Mouse (Mus musculus): ENCODE results near the gene Cacna2d2. TPM values are rescaled to one million over a fixed set of nuclear protein-coding genes. Genes with fewer than 3 reads are reported as not detected.

The Cacna2d2 gene
- 0.35 and 0.55 TPM in 2 replicates for polyA plus RNA-seq (2014; fragmentation: Nextera tagmentation; extraction: Ambion mirVana)

DNA sequence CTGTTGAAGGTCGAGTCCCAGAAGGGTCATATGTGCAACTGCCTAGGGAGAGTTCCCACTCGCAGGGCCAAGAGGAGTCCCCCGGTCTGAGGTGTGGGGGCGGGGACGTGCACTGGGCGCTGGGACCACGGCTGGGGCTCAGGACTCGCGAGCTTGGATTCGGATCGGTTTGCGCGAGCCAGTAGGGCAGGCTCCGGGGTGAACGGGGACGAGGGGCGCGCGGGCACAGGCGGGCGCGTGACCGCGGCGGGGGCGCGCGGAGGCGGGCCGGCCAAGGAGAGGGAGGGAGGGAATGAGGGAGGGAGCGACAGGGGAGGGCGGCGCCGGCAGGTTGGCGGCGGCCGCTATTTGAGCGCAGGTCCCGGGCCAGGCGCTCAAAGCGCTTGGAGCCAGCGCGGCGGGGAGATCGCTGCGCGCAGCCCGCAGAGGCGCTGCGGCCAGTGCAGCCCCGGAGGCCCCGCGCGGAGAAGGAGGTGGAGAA lies at the start of gene Cacna2d2:
Gene Cacna2d2 (plus strand): TSS at position 122 of the 481 bp plus-strand sequence.
- Histone ChIP-seq H3K9me3 (ENCODE audit: control insufficient read depth, low read length) (no peaks in the 10 kb centered on the region), H3K9ac (ENCODE audit: low read length) (peak within 1 kb of the TSS; percentile 16; the same call in 1 of the 2 replicates), H3K4me3 (ENCODE audit: low read depth, low read length) (peak within 1 kb of the TSS; percentile 59), H3K27me3 (replicated peaks; ENCODE audit: control insufficient read depth, insufficient read depth, low read length) (peaks cover 81% of the 10 kb centered on the region), H3K27ac (ENCODE audit: low read depth) (no peak within 1 kb of the TSS), H3K36me3 (ENCODE audit: control insufficient read depth, insufficient read depth, low read length) (no peaks in the 10 kb centered on the region), H3K4me1 (replicated peaks; ENCODE audit: control insufficient read depth, insufficient read depth, low read length) (no peaks in the 10 kb centered on the region), H3K4me2 (ENCODE audit: low read length) (peak within 1 kb of the TSS; percentile 100)
- ATAC-seq (replicated peaks; ENCODE audit: low FRiP score, low TSS enrichment, low read depth) (peak; percentile 70), DNase-seq (ENCODE audit: low spot score) (peak; percentile 77)
- WGBS = under 1% methylated on average over 45 of the region's 54 CpGs

DNA sequence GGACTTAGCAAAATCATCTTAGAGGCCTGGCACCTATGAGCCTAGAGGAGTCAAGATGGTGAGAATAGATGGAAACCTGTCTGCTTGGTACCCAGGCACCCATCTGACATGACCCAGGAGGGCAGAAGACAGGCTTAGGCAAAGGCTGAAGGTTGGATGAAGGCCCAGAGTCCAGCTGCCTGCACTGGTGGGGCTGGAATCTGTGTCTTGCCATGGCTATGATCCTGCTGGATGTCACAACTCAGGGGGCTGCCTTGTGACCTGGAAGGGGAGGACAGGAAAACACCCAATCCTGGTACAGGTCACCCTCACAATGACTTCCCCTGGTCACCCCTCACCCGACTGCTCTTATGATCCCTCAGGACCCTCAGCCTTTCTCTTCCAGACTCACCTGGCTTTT lies 44.6 kb upstream of the Cacna2d2 start:
- no peaks in the 10 kb centered on the region for H3K4me1 ChIP-seq (replicated peaks; ENCODE audit: control insufficient read depth, insufficient read depth, low read length)
- H3K36me3 ChIP-seq (ENCODE audit: control insufficient read depth, insufficient read depth, low read length) = no peaks in the 10 kb centered on the region
- no peak overlapping the region for H3K27ac ChIP-seq (ENCODE audit: low read depth)
- no peak overlapping the region for H3K4me2 ChIP-seq (ENCODE audit: low read length)
- H3K9me3 ChIP-seq (ENCODE audit: control insufficient read depth, low read length) = no peaks in the 10 kb centered on the region
- DNase-seq (ENCODE audit: low spot score) (no peak), ATAC-seq (replicated peaks; ENCODE audit: low FRiP score, low TSS enrichment, low read depth) (no peak)
- 77% methylated on average over 1 of the region's 1 CpGs for WGBS
- peaks cover 7% of the 10 kb centered on the region; the same call in 1 of the 2 replicates for H3K27me3 ChIP-seq (replicated peaks; ENCODE audit: control insufficient read depth, insufficient read depth, low read length)
- H3K9ac ChIP-seq (ENCODE audit: low read length) = no peak overlapping the region
- H3K4me3 ChIP-seq (ENCODE audit: low read depth, low read length) = no peak overlapping the region

DNA sequence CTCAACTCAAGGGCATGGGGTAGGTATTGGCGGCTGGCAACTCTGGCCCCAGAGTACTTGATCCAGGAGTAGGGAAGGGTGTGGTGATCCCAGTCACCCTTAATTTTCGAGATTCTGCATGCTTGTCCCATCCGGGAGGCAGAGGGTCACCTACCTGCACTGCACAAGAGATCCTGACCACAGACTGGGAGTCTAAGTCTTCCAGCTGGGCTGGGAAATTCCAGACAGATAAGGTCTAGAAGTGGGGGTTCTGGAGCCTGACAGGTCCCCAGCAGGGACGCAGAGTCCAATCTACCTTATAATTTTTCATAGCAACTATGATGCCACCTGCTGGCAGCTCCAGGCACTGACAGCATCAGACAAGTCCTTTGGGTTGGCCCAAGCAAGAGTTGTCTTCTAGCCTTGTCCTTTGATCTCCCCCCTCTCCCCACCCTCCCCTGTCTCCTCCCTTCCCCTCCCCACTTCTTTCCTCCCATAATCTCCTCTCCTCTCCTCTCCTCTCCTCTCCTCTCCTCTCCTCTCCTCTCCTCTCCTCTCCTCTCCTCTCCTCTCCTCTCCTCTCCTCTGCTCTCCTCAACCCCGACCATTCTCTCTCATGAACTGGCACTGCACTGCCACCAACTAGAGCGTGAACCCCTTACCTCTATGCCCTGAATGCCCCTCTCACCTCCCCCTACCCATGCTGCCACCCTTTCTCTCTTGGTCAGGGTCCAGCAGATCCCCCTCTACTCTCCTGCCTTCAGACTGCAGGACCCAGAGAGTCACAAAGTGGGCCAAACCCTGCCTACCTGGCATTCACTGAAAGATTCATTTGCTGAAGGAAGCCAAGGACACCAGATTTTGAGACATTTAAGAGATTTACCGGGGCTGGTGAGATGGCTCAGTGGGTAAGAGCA lies 43.3 kb upstream of the Cacna2d2 start:
- peaks cover 7% of the 10 kb centered on the region; the same call in 1 of the 2 replicates for H3K27me3 ChIP-seq (replicated peaks; ENCODE audit: control insufficient read depth, insufficient read depth, low read length)
- no peaks in the 10 kb centered on the region for H3K4me1 ChIP-seq (replicated peaks; ENCODE audit: control insufficient read depth, insufficient read depth, low read length)
- ATAC-seq (replicated peaks; ENCODE audit: low FRiP score, low TSS enrichment, low read depth) (no peak), DNase-seq (ENCODE audit: low spot score) (peak; percentile 83)
- H3K4me2 ChIP-seq (ENCODE audit: low read length) = no peak overlapping the region
- H3K36me3 ChIP-seq (ENCODE audit: control insufficient read depth, insufficient read depth, low read length) = no peaks in the 10 kb centered on the region
- no peak overlapping the region for H3K27ac ChIP-seq (ENCODE audit: low read depth)
- H3K4me3 ChIP-seq (ENCODE audit: low read depth, low read length) = no peak overlapping the region
- H3K9ac ChIP-seq (ENCODE audit: low read length) = no peak overlapping the region
- WGBS = 44% methylated on average over 7 of the region's 7 CpGs
- no peaks in the 10 kb centered on the region for H3K9me3 ChIP-seq (ENCODE audit: control insufficient read depth, low read length)

DNA sequence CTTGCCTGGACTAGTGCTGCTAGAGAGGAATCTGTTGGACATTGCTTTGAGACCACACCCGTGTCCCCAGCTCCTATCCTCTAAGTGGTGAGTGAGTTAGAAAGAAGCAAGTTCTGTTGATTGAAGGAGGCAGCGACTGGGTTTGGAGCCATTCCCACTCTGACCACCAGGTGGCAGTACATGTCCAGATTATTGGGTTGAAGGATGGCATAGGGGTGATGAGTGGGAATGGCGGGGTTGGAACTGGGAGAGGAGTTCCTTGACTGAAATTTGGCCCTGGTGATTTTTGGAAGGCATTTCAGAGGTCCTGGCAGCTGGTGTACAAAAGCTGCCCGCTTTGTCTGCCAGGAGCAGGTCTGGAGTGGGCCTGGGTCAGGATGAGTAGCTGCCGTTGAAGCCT lies 41.8 kb upstream of the Cacna2d2 start:
- ATAC-seq (replicated peaks; ENCODE audit: low FRiP score, low TSS enrichment, low read depth) = no peak

DNA sequence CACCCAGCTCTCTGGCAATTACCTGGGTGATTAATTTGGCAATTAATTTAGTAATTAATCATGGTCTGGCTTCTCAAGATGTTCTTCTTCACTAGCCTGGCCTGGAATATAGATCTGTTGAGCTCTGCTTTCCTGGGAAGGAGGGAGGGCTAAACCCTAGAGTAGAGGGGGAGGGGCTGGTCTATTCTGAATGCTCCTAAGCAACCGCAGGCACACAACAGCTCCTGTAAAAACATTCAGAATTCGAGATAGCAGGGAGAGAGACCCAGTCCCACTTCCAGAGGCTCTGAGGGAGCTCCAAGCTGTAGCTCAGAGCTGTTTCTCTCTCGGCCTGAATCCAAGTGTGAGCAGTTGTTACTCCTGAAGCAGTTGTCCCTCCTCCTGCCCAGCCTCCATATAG lies 38.4 kb upstream of the Cacna2d2 start:
- Histone ChIP-seq H3K9me3 (ENCODE audit: control insufficient read depth, low read length) (no peaks in the 10 kb centered on the region), H3K4me1 (replicated peaks; ENCODE audit: control insufficient read depth, insufficient read depth, low read length) (no peaks in the 10 kb centered on the region), H3K36me3 (ENCODE audit: control insufficient read depth, insufficient read depth, low read length) (no peaks in the 10 kb centered on the region), H3K27me3 (replicated peaks; ENCODE audit: control insufficient read depth, insufficient read depth, low read length) (peaks cover 5% of the 10 kb centered on the region; the same call in 1 of the 2 replicates), H3K4me2 (ENCODE audit: low read length) (no peak overlapping the region), H3K27ac (ENCODE audit: low read depth) (no peak overlapping the region), H3K9ac (ENCODE audit: low read length) (no peak overlapping the region), H3K4me3 (ENCODE audit: low read depth, low read length) (no peak overlapping the region)
- ATAC-seq (replicated peaks; ENCODE audit: low FRiP score, low TSS enrichment, low read depth) (no peak), DNase-seq (ENCODE audit: low spot score) (no peak)
- WGBS = 12% methylated on average over 3 of the region's 3 CpGs

More for the DNA sequence above, 41.8 kb upstream of the Cacna2d2 start:
- no peaks in the 10 kb centered on the region for H3K4me1 ChIP-seq (replicated peaks; ENCODE audit: control insufficient read depth, insufficient read depth, low read length)
- no peak overlapping the region for H3K27ac ChIP-seq (ENCODE audit: low read depth)
- no peaks in the 10 kb centered on the region for H3K36me3 ChIP-seq (ENCODE audit: control insufficient read depth, insufficient read depth, low read length)
- H3K9ac ChIP-seq (ENCODE audit: low read length) = no peak overlapping the region
- peak; percentile 96 for DNase-seq (ENCODE audit: low spot score)
- H3K27me3 ChIP-seq (replicated peaks; ENCODE audit: control insufficient read depth, insufficient read depth, low read length) = peaks cover 7% of the 10 kb centered on the region; the same call in 1 of the 2 replicates
- H3K9me3 ChIP-seq (ENCODE audit: control insufficient read depth, low read length) = no peaks in the 10 kb centered on the region
- H3K4me2 ChIP-seq (ENCODE audit: low read length) = no peak overlapping the region
- WGBS = 19% methylated on average over 5 of the region's 5 CpGs
- no peak overlapping the region for H3K4me3 ChIP-seq (ENCODE audit: low read depth, low read length)

DNA sequence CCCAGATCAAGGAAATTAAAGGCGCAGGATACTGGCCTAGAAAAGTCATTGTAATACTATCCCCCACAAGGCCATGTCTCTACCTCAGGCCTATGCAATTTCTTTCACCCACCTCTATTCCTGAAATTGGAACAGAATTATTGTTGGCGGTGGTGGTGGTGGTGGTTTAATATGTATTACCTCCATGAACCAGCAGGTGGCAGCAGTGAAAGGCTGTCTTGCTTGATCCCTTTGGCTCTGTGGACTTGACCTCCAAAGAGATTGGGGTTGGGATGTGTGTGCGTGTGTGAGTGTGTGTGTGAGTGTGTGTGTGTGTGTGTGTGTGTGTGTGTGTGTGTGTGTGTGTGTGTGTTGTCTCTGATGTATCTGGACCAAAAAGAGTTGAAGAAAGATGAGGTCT lies 32.8 kb upstream of the Cacna2d2 start:
- H3K4me2 ChIP-seq (ENCODE audit: low read length) = no peak overlapping the region
- no peak overlapping the region for H3K27ac ChIP-seq (ENCODE audit: low read depth)
- 12% methylated on average over 3 of the region's 3 CpGs for WGBS
- no peaks in the 10 kb centered on the region for H3K36me3 ChIP-seq (ENCODE audit: control insufficient read depth, insufficient read depth, low read length)
- DNase-seq (ENCODE audit: low spot score) (peak; percentile 79), ATAC-seq (replicated peaks; ENCODE audit: low FRiP score, low TSS enrichment, low read depth) (no peak)
- no peaks in the 10 kb centered on the region for H3K9me3 ChIP-seq (ENCODE audit: control insufficient read depth, low read length)
- H3K4me3 ChIP-seq (ENCODE audit: low read depth, low read length) = no peak overlapping the region
- no peaks in the 10 kb centered on the region for H3K4me1 ChIP-seq (replicated peaks; ENCODE audit: control insufficient read depth, insufficient read depth, low read length)
- no peaks in the 10 kb centered on the region for H3K27me3 ChIP-seq (replicated peaks; ENCODE audit: control insufficient read depth, insufficient read depth, low read length)
- H3K9ac ChIP-seq (ENCODE audit: low read length) = no peak overlapping the region

DNA sequence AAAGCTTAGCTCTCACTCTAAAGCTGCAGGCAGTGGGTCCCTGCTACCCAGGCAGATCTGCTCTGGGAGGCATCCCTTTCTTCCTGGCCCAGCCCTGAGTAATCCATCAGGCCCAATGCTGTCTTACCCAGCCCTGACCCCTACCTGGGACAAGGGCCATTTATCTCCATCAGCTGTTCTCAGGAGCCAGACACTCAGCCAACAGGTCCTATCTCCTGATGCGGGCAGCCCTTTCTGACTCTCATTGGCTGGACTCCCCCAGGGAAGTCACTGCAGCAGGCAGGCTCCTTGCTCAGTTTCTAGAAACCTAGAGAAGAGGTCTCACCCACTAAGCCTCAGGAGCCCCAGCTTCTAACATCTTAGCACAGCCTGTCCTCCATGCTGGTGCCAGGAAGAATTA lies 31.1 kb upstream of the Cacna2d2 start:
- H3K4me2 ChIP-seq (ENCODE audit: low read length) = no peak overlapping the region
- WGBS = 41% methylated on average over 1 of the region's 1 CpGs
- no peak overlapping the region for H3K4me3 ChIP-seq (ENCODE audit: low read depth, low read length)
- no peaks in the 10 kb centered on the region for H3K36me3 ChIP-seq (ENCODE audit: control insufficient read depth, insufficient read depth, low read length)
- no peak overlapping the region for H3K9ac ChIP-seq (ENCODE audit: low read length)
- H3K27ac ChIP-seq (ENCODE audit: low read depth) = no peak overlapping the region
- no peak for ATAC-seq (replicated peaks; ENCODE audit: low FRiP score, low TSS enrichment, low read depth)
- no peaks in the 10 kb centered on the region for H3K4me1 ChIP-seq (replicated peaks; ENCODE audit: control insufficient read depth, insufficient read depth, low read length)
- H3K9me3 ChIP-seq (ENCODE audit: control insufficient read depth, low read length) = no peaks in the 10 kb centered on the region
- no peak for DNase-seq (ENCODE audit: low spot score)
- H3K27me3 ChIP-seq (replicated peaks; ENCODE audit: control insufficient read depth, insufficient read depth, low read length) = no peaks in the 10 kb centered on the region

DNA sequence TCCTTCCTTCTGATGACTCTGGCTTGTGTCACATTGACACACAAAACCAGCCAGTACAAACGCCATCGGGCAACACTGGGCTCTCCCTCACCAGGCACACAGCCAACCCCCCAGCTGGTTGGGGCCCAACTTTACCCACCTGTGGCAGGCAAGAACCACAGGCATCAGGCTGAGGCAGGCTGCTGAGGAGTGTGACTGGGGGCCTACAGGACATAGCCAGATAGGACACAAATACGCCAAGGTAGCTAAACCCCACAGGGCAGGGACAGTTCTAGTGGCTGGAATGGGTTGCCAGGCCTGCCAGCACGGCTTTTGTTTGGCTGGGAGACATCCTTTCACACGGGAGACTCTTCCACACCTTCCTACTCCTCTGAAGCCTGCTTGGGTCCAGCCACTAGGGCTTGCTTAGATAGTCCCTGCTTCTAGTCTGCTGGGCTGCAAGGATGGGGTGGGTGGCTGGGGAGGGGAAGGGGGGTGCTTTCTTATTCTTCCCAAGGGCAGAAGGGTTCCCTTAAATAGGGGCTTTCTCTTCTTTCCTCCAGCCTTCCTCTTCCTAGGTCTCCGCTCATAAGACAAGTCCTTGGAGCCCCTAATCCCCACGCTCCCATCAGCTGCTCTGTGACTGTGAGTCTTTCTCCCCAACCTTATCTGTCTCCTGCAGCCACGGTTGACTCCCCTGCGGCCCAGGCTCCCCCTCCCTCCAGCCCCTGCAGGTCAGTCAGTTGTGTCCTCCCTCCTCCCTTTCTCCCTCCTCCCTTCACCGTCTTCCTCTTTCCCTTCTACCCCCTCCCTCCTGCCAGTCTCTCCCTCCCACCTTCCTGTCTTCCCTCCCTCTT lies 29.9 kb upstream of the Cacna2d2 start:
- DNase-seq (ENCODE audit: low spot score) = no peak

More for the DNA sequence above, 29.9 kb upstream of the Cacna2d2 start:
- H3K9me3 ChIP-seq (ENCODE audit: control insufficient read depth, low read length) = no peaks in the 10 kb centered on the region
- no peak overlapping the region for H3K27ac ChIP-seq (ENCODE audit: low read depth)
- H3K36me3 ChIP-seq (ENCODE audit: control insufficient read depth, insufficient read depth, low read length) = no peaks in the 10 kb centered on the region
- no peak for ATAC-seq (replicated peaks; ENCODE audit: low FRiP score, low TSS enrichment, low read depth)
- 35% methylated on average over 10 of the region's 10 CpGs for WGBS
- H3K4me2 ChIP-seq (ENCODE audit: low read length) = no peak overlapping the region
- no peak overlapping the region for H3K9ac ChIP-seq (ENCODE audit: low read length)
- no peak overlapping the region for H3K4me3 ChIP-seq (ENCODE audit: low read depth, low read length)
- H3K4me1 ChIP-seq (replicated peaks; ENCODE audit: control insufficient read depth, insufficient read depth, low read length) = no peaks in the 10 kb centered on the region
- H3K27me3 ChIP-seq (replicated peaks; ENCODE audit: control insufficient read depth, insufficient read depth, low read length) = 0 out of 2 replicates have a peak, but pooled peaks cover under 1% of the 10 kb centered on the region
